ENCODE assay signal across 21 mouse cellular contexts in genomic region chr6:49966555-49966954, GRCm38 (mm10).
"Had no signal": no experiment of that assay in that cellular context is flagged by ENCODE, and none has a peak within 500 bp of the region (broad histone marks: within the 10 kb centered on the region; RNA-seq: fewer than 3 reads in every experiment).

No protein-coding gene starts in this region.

- H3K4me1 ChIP-seq: midbrain, embryonic 13.5 days; midbrain, embryonic 15.5 days; neural tube, embryonic 13.5 days; neural tube, embryonic 15.5 days; stomach, embryonic 15.5 days had no signal

- H3K27ac ChIP-seq: lung, embryonic 15.5 days; macrophage; midbrain, embryonic 13.5 days; midbrain, embryonic 15.5 days; neural tube, embryonic 13.5 days; neural tube, embryonic 15.5 days; stomach, embryonic 15.5 days; stomach, postnatal 0 days had no signal

- DNase-seq: lung, adult 2 months; lung, postnatal 14 days; lung, postnatal 36 days; retina, postnatal 1 day; right cerebral cortex, adult 18-20 months; right cerebral cortex, postnatal 25 days; right cerebral cortex, postnatal 4 days; thymus, adult 2 months; thymus, postnatal 25 days; thymus, postnatal 4 days had no signal

- H3K9ac ChIP-seq: lung, embryonic 15.5 days; midbrain, embryonic 13.5 days; midbrain, embryonic 15.5 days; neural tube, embryonic 13.5 days; neural tube, embryonic 15.5 days; stomach, embryonic 15.5 days had no signal

- H3K4me2 ChIP-seq: lung, embryonic 15.5 days; midbrain, embryonic 11.5 days; midbrain, embryonic 13.5 days; midbrain, embryonic 15.5 days; neural tube, embryonic 13.5 days; neural tube, embryonic 15.5 days; stomach, embryonic 15.5 days had no signal

- H3K36me3 ChIP-seq: lung, embryonic 15.5 days; midbrain, embryonic 13.5 days; midbrain, embryonic 15.5 days; neural tube, embryonic 13.5 days; neural tube, embryonic 15.5 days; stomach, embryonic 15.5 days had no signal

- ATAC-seq: lung, postnatal 0 days; midbrain, embryonic 13.5 days; midbrain, embryonic 15.5 days had no signal

- H3K27me3 ChIP-seq: lung, embryonic 15.5 days; midbrain, embryonic 13.5 days; midbrain, embryonic 15.5 days; neural tube, embryonic 13.5 days; neural tube, embryonic 15.5 days; stomach, embryonic 15.5 days had no signal

- H3K4me3 ChIP-seq: lung, embryonic 15.5 days; megakaryocyte, embryonic 14.5 days; midbrain, embryonic 13.5 days; midbrain, embryonic 15.5 days; neural tube, embryonic 13.5 days; neural tube, embryonic 15.5 days; stomach, embryonic 15.5 days had no signal

- H3K9me3 ChIP-seq: lung, embryonic 15.5 days; megakaryocyte, embryonic 14.5 days; midbrain, embryonic 13.5 days; midbrain, embryonic 15.5 days; neural tube, embryonic 13.5 days; neural tube, embryonic 15.5 days; stomach, embryonic 15.5 days had no signal
